Mouse (Mus musculus) heart, embryonic 10.5 days (tissue): ENCODE measurements at regions not wholly inside any gene's neighbourhood (a gene's known extent, or its start where the extent isn't known, plus 50 kb on each side); places are given as distances from the start of the nearest gene placed in this dataset.

Source experiments
- DNase-seq: peaks from one replicate; pipeline ENCODE4 v3.0.0-alpha.2; 2017; ENCODE audit warnings: low spot score
- H3K27ac ChIP-seq: fragments of 300-500 bp; sonication (generic); 2 replicates; pipeline ENCODE4 v1.5.1; 2016; ENCODE audit warnings: mild to moderate bottlenecking
- H3K27me3 ChIP-seq: fragments of 300-500 bp; sonication (generic); 2 replicates; pipeline ENCODE4 v1.6.1; 2016; ENCODE audit warnings: mild to moderate bottlenecking; ENCODE audit not compliant: poor library complexity, insufficient read depth, severe bottlenecking
- H3K36me3 ChIP-seq: fragments of 300-500 bp; sonication (generic); 2 replicates; pipeline ENCODE4 v1.6.1; 2016; ENCODE audit warnings: mild to moderate bottlenecking, moderate library complexity
- H3K4me1 ChIP-seq: fragments of 300-500 bp; sonication (generic); 2 replicates; pipeline ENCODE4 v1.6.1; 2016; ENCODE audit warnings: mild to moderate bottlenecking
- H3K4me3 ChIP-seq: fragments of 300-500 bp; sonication (generic); 2 replicates; pipeline ENCODE4 v1.5.1; 2016; ENCODE audit warnings: mild to moderate bottlenecking, moderate library complexity
- H3K9me3 ChIP-seq: fragments of 300-500 bp; sonication (generic); 2 replicates; pipeline ENCODE4 v1.6.1; 2016; ENCODE audit warnings: mild to moderate bottlenecking, moderate library complexity
- WGBS: fragments of 180-500 bp; shearing (Covaris S2); methylation state at CpG from one replicate; pipeline ENCODE4 v1.1.7; 2016; 5-methylcytosine and 5-hydroxymethylcytosine counted together

DNA sequence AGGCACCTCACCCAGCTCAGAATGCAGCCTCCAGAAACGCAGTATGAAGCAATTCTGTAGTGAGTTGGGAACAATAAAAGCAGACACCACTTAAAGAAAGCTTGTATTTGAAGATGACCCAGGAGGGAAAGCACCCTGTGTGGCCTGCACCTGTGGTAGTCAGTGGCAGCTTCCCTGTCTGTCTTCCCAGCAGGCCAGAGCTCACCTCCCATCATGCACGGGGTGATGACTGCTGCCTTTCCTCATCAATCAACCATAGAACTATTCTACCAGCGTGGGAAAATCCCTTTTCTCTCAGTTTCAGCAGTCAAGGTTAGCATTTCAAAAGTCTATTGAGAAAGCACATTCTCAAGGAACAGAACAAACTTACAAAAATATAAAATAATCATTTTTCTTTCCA is 160.0 kb downstream of the Cog6 start:
- WGBS: 61% methylated on average over 3 of the region's 3 CpGs
- Histone ChIP-seq H3K4me3 (no peak overlapping the region), H3K27me3 (no peaks in the 10 kb centered on the region), H3K36me3 (no peaks in the 10 kb centered on the region), H3K4me1 (no peaks in the 10 kb centered on the region), H3K27ac (no peak overlapping the region), H3K9me3 (no peaks in the 10 kb centered on the region)
- DNase-seq: no peak

DNA sequence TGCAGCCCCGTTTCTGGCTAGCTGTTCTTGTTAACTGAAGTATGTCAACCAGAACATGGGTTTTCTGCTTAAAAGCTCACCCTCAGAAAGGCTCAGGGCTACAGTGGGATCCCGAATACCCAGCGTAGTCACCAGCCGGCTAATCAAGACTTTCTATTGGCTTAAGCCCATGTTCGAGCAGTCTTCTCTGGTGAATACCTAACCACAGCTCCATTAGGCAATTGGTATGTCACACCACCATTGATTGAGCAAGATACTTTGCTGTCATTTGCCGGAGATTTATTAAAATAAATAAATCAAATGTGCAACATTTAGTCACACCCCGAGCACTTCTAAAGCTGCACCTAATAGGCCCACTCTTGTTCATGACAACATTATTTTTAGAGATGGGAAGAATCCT is 162.5 kb downstream of the Cog6 start:
- Histone ChIP-seq H3K27ac (no peak overlapping the region), H3K36me3 (no peaks in the 10 kb centered on the region), H3K4me1 (no peaks in the 10 kb centered on the region), H3K4me3 (no peak overlapping the region), H3K27me3 (no peaks in the 10 kb centered on the region), H3K9me3 (no peaks in the 10 kb centered on the region)
- 90% methylated on average over 7 of the region's 7 CpGs for WGBS
- DNase-seq: no peak

DNA sequence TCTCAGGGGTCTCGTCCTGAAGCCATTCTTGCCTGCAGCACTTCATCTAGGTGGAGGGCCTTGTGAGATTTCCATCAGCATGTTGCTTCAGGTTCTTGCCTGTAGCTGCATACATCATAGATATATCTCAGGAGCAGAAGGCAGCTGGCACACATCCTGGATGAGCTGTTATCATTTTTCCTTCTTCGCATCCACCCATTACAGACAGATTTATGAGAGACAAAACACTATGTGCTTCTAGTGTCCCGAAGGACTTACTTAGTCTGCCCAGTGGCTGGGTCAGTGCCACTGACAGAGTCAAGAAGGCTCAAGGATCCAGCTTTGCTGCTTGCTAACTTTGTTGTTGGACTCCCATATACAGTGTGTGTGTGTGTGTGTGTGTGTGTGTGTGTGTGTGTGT is 163.9 kb downstream of the Cog6 start:
- Histone ChIP-seq H3K27ac (no peak overlapping the region), H3K4me3 (no peak overlapping the region)

DNA sequence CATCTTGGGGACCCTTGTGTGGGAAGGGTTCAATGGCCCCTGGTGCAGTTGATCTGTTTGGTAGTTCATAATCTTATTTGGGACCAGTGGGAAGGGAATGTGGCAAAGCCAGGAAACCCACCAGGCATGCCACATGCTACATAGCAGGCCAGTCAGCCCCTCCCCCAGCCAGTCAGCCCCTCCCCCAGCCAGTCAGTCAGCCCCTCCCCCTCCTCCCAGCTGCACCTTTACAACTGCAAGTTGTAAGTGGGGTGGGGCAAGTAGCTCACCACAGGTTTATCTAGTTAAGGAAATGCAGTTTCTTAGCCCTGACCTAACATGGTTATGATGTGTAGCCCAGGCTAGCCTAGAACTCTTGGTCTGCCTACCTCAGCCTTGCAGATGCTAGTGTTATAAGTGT is 171.9 kb downstream of the Cog6 start:
- Histone ChIP-seq H3K9me3 (no peaks in the 10 kb centered on the region), H3K36me3 (no peaks in the 10 kb centered on the region), H3K27ac (no peak overlapping the region), H3K4me3 (no peak overlapping the region), H3K27me3 (no peaks in the 10 kb centered on the region), H3K4me1 (peaks cover 1% of the 10 kb centered on the region; the same call in 1 of the 2 replicates)
- no peak for DNase-seq

More for the DNA sequence above, 163.9 kb downstream of the Cog6 start:
- Histone ChIP-seq H3K27me3 (no peaks in the 10 kb centered on the region), H3K4me1 (no peaks in the 10 kb centered on the region), H3K36me3 (no peaks in the 10 kb centered on the region), H3K9me3 (no peaks in the 10 kb centered on the region)
- WGBS: 80% methylated on average over 3 of the region's 3 CpGs
- no peak for DNase-seq

DNA sequence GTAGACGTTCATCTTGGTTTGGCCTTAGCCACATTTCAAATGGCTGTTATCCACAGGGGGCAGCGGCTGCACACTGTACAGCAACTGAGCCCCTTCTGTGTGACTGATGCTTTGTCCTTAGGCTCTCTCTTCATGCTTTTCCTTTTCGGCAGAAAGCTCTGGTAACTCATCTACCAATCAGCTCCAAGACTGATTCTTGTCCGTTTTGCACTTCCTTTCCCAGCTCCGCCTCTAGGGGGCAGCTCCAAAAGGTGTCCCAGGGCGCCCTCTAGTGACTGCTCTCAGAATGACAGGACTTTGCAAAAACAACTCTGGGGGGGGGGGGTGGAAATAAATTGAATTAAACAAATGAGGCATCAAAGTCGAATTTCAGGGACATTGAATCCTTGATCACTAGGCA is 173.0 kb downstream of the Cog6 start:
- H3K4me1 ChIP-seq: peaks cover 8% of the 10 kb centered on the region
- no peak overlapping the region for H3K4me3 ChIP-seq
- no peaks in the 10 kb centered on the region for H3K36me3 ChIP-seq
- 42% methylated on average over 7 of the region's 7 CpGs for WGBS
- no peaks in the 10 kb centered on the region for H3K27me3 ChIP-seq
- DNase-seq: no peak
- H3K27ac ChIP-seq: no peak overlapping the region
- no peaks in the 10 kb centered on the region for H3K9me3 ChIP-seq

DNA sequence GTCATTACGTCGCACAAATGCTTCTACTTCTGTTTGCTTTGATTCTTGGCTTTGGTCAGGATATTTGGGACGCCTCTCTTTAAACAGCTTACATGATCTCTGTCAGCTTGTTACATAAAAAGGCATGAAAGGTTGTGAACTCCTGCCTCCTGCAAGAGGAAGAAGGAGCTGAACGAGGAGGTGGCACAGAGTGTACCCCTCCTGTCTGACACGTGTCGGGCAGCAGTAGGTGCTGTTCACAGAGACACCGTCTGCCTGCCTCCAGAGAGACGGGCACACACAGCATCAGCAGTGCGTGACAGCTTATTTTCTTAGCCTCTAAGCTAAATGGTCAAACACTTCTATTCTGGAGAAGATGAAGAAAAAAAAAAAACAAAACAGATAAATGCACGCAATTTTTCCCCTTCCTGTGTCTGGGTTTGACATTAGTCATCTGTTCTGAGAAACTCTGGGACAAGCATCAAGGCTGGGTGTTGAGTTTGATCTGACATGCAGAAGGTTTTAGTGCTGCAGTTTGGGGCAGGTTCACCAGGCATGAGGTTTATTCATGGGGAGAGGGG is 174.1 kb downstream of the Cog6 start:
- 82% methylated on average over 10 of the region's 10 CpGs for WGBS
- H3K27ac ChIP-seq: no peak overlapping the region

DNA sequence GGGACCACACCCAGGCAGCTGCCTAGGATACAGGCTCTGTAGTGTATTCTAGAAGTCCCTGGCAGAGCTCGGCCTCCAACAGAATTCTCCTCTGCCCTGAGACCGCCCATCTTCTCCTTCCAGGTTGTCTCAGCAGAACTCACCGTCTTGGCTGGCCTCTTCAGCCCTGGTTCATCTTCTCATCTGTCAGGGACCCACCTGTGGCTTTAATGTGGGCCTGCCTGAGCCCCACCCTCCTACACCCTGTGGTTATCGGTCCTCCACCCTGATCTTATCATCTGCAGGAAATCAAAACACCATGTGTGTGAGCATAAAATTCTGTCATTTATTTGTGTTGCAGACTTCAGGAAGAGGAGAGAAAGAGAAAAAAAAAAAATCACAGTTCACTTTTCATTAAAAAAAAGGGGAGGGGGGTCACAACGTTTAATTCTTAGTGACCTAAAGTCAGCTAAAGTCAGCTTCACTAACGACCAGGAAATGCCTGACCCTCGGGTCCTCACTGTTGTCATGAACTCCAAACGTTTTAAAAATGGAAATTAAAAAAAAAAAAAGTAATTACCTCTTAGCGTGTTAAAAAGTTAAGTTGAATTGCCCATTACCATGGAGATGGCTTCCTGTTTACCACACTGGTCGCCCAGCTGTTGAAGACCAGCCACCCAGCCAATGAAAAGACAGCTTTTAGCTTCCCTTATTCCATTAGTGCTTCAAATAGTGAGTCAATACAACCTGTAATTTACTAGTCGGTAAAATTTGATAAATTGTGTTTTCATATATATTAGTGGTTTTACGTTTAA is 176.7 kb downstream of the Cog6 start:
- Histone ChIP-seq H3K27ac (no peak overlapping the region), H3K4me1 (peaks cover 26% of the 10 kb centered on the region), H3K36me3 (no peaks in the 10 kb centered on the region), H3K4me3 (no peak overlapping the region), H3K27me3 (no peaks in the 10 kb centered on the region), H3K9me3 (no peaks in the 10 kb centered on the region)
- 60% methylated on average over 12 of the region's 12 CpGs for WGBS
- no peak for DNase-seq

More for the DNA sequence above, 174.1 kb downstream of the Cog6 start:
- H3K4me1 ChIP-seq: peaks cover 14% of the 10 kb centered on the region
- no peaks in the 10 kb centered on the region for H3K9me3 ChIP-seq
- no peaks in the 10 kb centered on the region for H3K27me3 ChIP-seq
- H3K36me3 ChIP-seq: no peaks in the 10 kb centered on the region
- H3K4me3 ChIP-seq: no peak overlapping the region
- no peak for DNase-seq

DNA sequence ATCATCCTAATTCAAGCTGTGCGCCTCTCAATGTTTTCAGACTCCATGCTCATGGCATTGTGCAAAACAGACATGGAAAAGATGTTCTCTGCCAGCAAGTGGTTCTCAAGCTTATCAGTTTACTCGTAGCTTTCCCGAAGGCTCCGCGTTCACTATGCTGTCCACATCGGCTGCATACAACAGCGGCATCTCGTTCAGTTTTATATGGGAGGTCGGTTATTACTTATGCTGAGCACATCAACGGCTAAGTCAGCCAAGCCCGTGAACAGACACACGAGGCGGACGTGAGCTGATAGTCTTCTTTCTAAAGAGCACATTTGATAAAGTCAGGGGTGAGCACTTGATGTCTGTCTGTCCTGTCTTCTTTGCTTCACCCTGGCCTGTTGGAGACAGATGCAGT is 179.0 kb downstream of the Cog6 start:
- Histone ChIP-seq H3K4me3 (no peak overlapping the region), H3K4me1 (peaks cover 26% of the 10 kb centered on the region), H3K9me3 (no peaks in the 10 kb centered on the region), H3K27ac (no peak overlapping the region), H3K27me3 (no peaks in the 10 kb centered on the region), H3K36me3 (no peaks in the 10 kb centered on the region)
- WGBS: 68% methylated on average over 14 of the region's 14 CpGs
- no peak for DNase-seq

DNA sequence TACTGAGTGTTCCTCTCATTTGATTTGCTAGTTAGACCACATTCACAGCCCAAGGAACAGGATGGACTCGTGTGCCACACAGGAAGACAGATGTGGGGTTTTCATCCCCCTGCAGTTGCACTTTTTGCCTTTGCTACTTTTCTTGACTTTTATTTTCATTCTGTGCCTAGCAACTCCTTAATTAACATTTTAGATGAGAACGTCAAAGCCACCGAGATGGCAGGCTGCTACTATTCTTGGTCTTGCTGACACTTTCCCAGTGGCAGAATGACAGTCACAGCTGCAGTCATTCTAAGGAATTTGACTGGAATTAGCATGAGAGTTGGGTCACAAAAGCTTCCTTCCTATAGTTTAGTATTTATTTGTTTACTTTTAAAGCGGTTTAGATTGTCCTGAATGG is 179.5 kb downstream of the Cog6 start:
- no peak overlapping the region for H3K4me3 ChIP-seq
- no peaks in the 10 kb centered on the region for H3K9me3 ChIP-seq
- no peak for DNase-seq
- H3K36me3 ChIP-seq: no peaks in the 10 kb centered on the region
- 48% methylated on average over 4 of the region's 4 CpGs for WGBS
- H3K27ac ChIP-seq: no peak overlapping the region
- H3K4me1 ChIP-seq: peaks cover 26% of the 10 kb centered on the region
- no peaks in the 10 kb centered on the region for H3K27me3 ChIP-seq

DNA sequence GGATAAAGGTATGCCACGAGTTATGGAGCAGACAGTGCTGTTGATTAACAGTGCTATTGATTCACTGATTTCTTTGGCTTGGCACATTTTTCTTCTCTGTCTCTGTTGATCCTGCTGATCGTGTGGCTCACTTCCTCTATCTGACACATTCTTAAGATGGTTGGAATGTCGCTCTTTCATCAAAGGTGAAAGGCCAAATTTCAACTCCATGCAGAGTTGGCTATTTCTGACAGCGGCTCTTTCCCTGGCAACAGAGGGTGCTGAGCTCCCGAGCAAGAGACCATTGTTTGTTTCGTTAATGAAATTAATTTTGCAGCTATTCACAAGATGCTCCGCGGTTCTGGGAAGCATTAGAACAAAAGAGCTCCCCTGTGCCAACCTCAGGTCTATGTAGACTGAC is 180.3 kb downstream of the Cog6 start:
- no peaks in the 10 kb centered on the region for H3K27me3 ChIP-seq
- no peaks in the 10 kb centered on the region for H3K9me3 ChIP-seq
- no peaks in the 10 kb centered on the region for H3K36me3 ChIP-seq
- H3K27ac ChIP-seq: no peak overlapping the region
- no peak for DNase-seq
- H3K4me3 ChIP-seq: no peak overlapping the region
- peaks cover 26% of the 10 kb centered on the region for H3K4me1 ChIP-seq
- 41% methylated on average over 8 of the region's 8 CpGs for WGBS

DNA sequence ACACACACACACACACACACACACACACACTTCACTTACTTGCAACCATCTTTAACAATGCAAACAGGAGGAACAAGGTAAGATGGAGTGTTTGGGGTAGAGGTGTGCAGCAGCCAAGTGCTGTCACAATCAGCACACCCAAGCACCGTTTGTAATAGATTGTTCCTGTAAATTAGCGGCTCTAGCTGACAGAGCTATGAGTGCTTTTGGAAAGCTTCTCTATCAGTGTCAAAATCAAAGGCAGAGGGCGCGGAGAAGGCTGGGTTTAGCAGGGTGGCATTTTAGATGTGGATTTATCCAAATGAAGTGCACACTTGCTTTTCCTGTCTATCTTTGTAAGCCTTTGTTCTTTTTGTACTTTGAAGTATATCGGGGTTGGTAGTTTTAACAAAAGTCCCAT is 184.6 kb downstream of the Cog6 start:
- WGBS: 79% methylated on average over 5 of the region's 5 CpGs

DNA sequence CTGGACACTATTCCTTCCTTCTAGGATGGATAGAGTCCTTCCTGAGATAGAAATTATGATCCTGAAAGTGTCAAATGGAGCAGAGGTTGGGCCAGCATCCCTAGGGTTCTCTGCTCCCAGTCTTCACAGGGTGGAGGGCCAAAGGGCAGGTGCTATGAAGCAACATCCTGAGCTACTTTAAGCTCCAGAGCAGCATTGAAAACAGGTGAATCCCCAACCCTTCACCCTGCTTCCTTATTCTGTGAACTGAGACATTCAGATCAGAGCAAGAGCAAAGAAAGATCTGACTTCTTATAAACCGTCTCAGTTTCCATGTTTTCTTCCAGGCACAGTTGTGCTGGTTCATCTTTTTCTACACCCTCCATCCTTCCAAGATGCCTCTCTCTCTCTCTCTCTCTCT is 185.1 kb downstream of the Cog6 start:
- Histone ChIP-seq H3K36me3 (no peaks in the 10 kb centered on the region), H3K9me3 (no peaks in the 10 kb centered on the region), H3K27me3 (no peaks in the 10 kb centered on the region), H3K27ac (no peak overlapping the region), H3K4me1 (peaks cover 5% of the 10 kb centered on the region), H3K4me3 (no peak overlapping the region)
- DNase-seq: no peak
- 84% methylated on average over 1 of the region's 1 CpGs for WGBS

More for the DNA sequence above, 184.6 kb downstream of the Cog6 start:
- H3K27me3 ChIP-seq: no peaks in the 10 kb centered on the region
- H3K4me1 ChIP-seq: peaks cover 8% of the 10 kb centered on the region
- no peak overlapping the region for H3K4me3 ChIP-seq
- H3K27ac ChIP-seq: no peak overlapping the region
- DNase-seq: no peak
- no peaks in the 10 kb centered on the region for H3K9me3 ChIP-seq
- H3K36me3 ChIP-seq: no peaks in the 10 kb centered on the region

DNA sequence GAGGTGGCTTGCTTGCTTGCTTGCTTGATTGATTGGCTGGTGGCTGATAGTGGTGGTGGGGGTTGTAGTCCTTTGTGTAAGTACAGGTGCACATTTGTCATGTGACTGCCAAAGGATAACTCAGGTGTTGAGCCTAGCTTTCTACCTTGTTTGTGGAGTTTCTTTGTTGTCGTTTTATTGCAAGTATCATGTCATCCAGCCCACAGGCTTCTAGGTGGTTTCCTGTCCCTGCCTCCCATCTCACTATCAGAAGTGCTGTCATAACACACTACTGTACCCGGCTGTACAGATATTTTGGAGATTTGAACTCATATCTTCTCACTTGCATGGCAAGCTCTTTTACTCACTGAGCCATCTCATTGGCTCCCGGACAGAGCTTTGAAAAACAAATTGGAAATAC is 186.9 kb downstream of the Cog6 start:
- H3K27ac ChIP-seq: no peak overlapping the region
- no peak for DNase-seq
- H3K36me3 ChIP-seq: no peaks in the 10 kb centered on the region
- no peaks in the 10 kb centered on the region for H3K27me3 ChIP-seq
- no peaks in the 10 kb centered on the region for H3K4me1 ChIP-seq
- H3K4me3 ChIP-seq: no peak overlapping the region
- H3K9me3 ChIP-seq: no peaks in the 10 kb centered on the region
- WGBS: 80% methylated on average over 3 of the region's 3 CpGs

DNA sequence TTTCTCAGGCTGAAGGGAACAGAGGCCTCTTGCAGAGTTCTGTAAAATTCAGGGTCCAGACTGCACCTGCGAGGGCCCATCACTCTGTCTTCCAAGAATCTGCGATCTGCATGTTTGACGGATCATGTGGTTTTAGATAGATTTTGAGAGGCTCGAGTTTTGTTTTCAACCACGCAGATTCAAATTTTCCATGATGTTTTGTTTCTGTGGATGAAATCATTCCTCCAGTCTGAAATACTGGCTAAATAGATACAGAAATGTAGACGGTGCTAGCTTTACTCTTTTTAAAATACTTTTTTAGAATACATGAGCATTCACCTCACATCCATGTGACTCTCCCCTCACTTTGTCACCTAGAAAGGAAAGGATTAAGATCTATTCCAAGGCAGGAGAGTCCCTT is 188.0 kb downstream of the Cog6 start:
- no peak overlapping the region for H3K27ac ChIP-seq

More for the DNA sequence above, 188.0 kb downstream of the Cog6 start:
- 87% methylated on average over 6 of the region's 6 CpGs for WGBS
- no peaks in the 10 kb centered on the region for H3K27me3 ChIP-seq
- H3K4me1 ChIP-seq: no peaks in the 10 kb centered on the region
- no peaks in the 10 kb centered on the region for H3K9me3 ChIP-seq
- no peak for DNase-seq
- H3K36me3 ChIP-seq: no peaks in the 10 kb centered on the region
- H3K4me3 ChIP-seq: no peak overlapping the region
